In genomic region chr6:146912835-146913488, GRCm38 (mm10) we compare ENCODE assay signal across 9 mouse cellular contexts. TPM values are rescaled to one million over a fixed set of nuclear protein-coding genes. Genes with fewer than 3 reads are reported as not detected.
DNase-seq lines count a peak whose midpoint lies in the region; ATAC-seq and TF ChIP-seq lines count a peak whose summit lies in the region.
"Had no signal": no experiment of that assay in that cellular context is flagged by ENCODE, and none has a peak within 500 bp of the region (broad histone marks: within the 10 kb centered on the region; RNA-seq: fewer than 3 reads in every experiment).

No protein-coding gene starts in this region.

- DNase-seq in testis, postnatal 14 days (ENCODE audit: low spot score): peak; percentile 20
- DNase-seq in testis, postnatal 10 days (ENCODE audit: low spot score): no peak
- DNase-seq in liver, embryonic 11.5 days (ENCODE audit: low spot score): no peak
- DNase-seq in stomach, postnatal 0 days (ENCODE audit: low spot score): no peak
- no peak for DNase-seq in forebrain, postnatal 0 days
- DNase-seq in spleen, postnatal 10 days (ENCODE audit: low spot score in 2 of 2): no peak
- no peak for DNase-seq in urinary bladder, postnatal 10 days (ENCODE audit: low spot score)

- 10% methylated on average over 3 of the region's 3 CpGs for WGBS in liver, embryonic 11.5 days
- WGBS in stomach, postnatal 0 days: 13% methylated on average over 3 of the region's 3 CpGs
- WGBS in forebrain, postnatal 0 days: 38% methylated on average over 3 of the region's 3 CpGs

- peaks cover 18% of the 10 kb centered on the region for H3K4me1 ChIP-seq in liver, embryonic 11.5 days (replicated peaks; ENCODE audit: control insufficient read depth, insufficient read depth, low read length)
- peaks cover 6% of the 10 kb centered on the region for H3K4me1 ChIP-seq in stomach, postnatal 0 days (replicated peaks; ENCODE audit: control insufficient read depth, insufficient read depth)
- H3K4me1 ChIP-seq in forebrain, postnatal 0 days (ENCODE audit: insufficient read depth): no peaks in the 10 kb centered on the region

- no peak overlapping the region for H3K4me3 ChIP-seq in liver, embryonic 11.5 days (ENCODE audit: low read depth, low read length)
- no peak overlapping the region for H3K4me3 ChIP-seq in stomach, postnatal 0 days (ENCODE audit: low read depth, low read length)
- no peak overlapping the region for H3K4me3 ChIP-seq in forebrain, postnatal 0 days (ENCODE audit: low read depth, low read length)

- no peak for TF ChIP-seq CTCF in stomach, postnatal 0 days (IDR thresholded peaks at IDR 0.05; ENCODE audit: low read depth)
- no peak for TF ChIP-seq CTCF in forebrain, postnatal 0 days (IDR thresholded peaks at IDR 0.05; ENCODE audit: low read depth)

- TF ChIP-seq EP300 in stomach, postnatal 0 days (optimal IDR thresholded peaks at IDR 0.05): no peak

- no peak overlapping the region for H3K9ac ChIP-seq in liver, embryonic 11.5 days (ENCODE audit: low read depth, low read length)
- H3K9ac ChIP-seq in stomach, postnatal 0 days (ENCODE audit: low read length): no peak overlapping the region
- no peak overlapping the region for H3K9ac ChIP-seq in forebrain, postnatal 0 days

- ATAC-seq in hematopoietic stem cell, adult 5-6 weeks (replicated peaks in 1 of 2; ENCODE audit: insufficient read depth in 1 of 2, low FRiP score in 2 of 2, low TSS enrichment in 1 of 2, low read depth in 1 of 2, poor library complexity in 2 of 2, severe bottlenecking in 2 of 2): peak; percentile 25 to 43; a peak in 2 of 4 replicates
- ATAC-seq in liver, embryonic 11.5 days (replicated peaks; ENCODE audit: low FRiP score): peak; percentile 73
- no peak; the same call in 1 of the 2 replicates for ATAC-seq in stomach, postnatal 0 days (ENCODE audit: low FRiP score, low TSS enrichment)
- no peak for ATAC-seq in forebrain, postnatal 0 days

- H3K36me3 ChIP-seq in liver, embryonic 11.5 days (ENCODE audit: control insufficient read depth, insufficient read depth, low read length): no peaks in the 10 kb centered on the region
- H3K36me3 ChIP-seq in stomach, postnatal 0 days (ENCODE audit: control insufficient read depth, insufficient read depth, low read length): no peaks in the 10 kb centered on the region
- H3K36me3 ChIP-seq in forebrain, postnatal 0 days (ENCODE audit: insufficient read depth): no peaks in the 10 kb centered on the region

- no peaks in the 10 kb centered on the region for H3K9me3 ChIP-seq in liver, embryonic 11.5 days (ENCODE audit: control insufficient read depth, low read length)
- no peaks in the 10 kb centered on the region for H3K9me3 ChIP-seq in stomach, postnatal 0 days (ENCODE audit: control insufficient read depth, low read length)
- H3K9me3 ChIP-seq in forebrain, postnatal 0 days (ENCODE audit: low read length): no peaks in the 10 kb centered on the region

- 0 out of 2 replicates have a peak overlapping the region, but pooled peaks have one; percentile 16 for H3K27ac ChIP-seq in liver, embryonic 11.5 days (ENCODE audit: low read depth, low read length)
- H3K27ac ChIP-seq in stomach, postnatal 0 days (replicated peaks): peak overlapping the region; percentile 58
- H3K27ac ChIP-seq in forebrain, postnatal 0 days (ENCODE audit: low read depth, low read length): no peak overlapping the region

- no peak overlapping the region for H3K4me2 ChIP-seq in liver, embryonic 11.5 days
- no peak overlapping the region for H3K4me2 ChIP-seq in stomach, postnatal 0 days (replicated peaks; ENCODE audit: low read depth)
- H3K4me2 ChIP-seq in forebrain, postnatal 0 days (ENCODE audit: low read depth): no peak overlapping the region

- no peaks in the 10 kb centered on the region for H3K27me3 ChIP-seq in liver, embryonic 11.5 days (replicated peaks; ENCODE audit: control insufficient read depth, insufficient read depth, low read length)
- H3K27me3 ChIP-seq in stomach, postnatal 0 days (ENCODE audit: control insufficient read depth, insufficient read depth, low read length): no peaks in the 10 kb centered on the region
- H3K27me3 ChIP-seq in forebrain, postnatal 0 days (ENCODE audit: insufficient read depth, low read length): no peaks in the 10 kb centered on the region

RNA-seq across cellular contexts. Expression of gene Ppfibp1, which starts 24.7 kb away (rescaled TPM):
- total RNA-seq in hematopoietic stem cell, adult 5-6 weeks (2017): 29.1 and 31.6 TPM in 2 replicates
- 31.1 and 33.1 TPM in 2 replicates for polyA plus RNA-seq in liver, embryonic 11.5 days (2014; fragmentation: Nextera tagmentation; extraction: Ambion mirVana)
- polyA plus RNA-seq in stomach, postnatal 0 days (2015; fragmentation: Nextera tagmentation; extraction: Ambion mirVana): 26.1 and 29.8 TPM in 2 replicates
- 32.0 and 33.0 TPM in 2 replicates for total RNA-seq in forebrain, postnatal 0 days (2014; rRNA removed)
- polyA plus RNA-seq in forebrain, postnatal 0 days (2015; fragmentation: Nextera tagmentation; extraction: Ambion mirVana): 15.6 and 23.8 TPM in 2 replicates

RNA-seq across cellular contexts. Expression of gene 1700034J05Rik, which starts 41.3 kb away (rescaled TPM):
- 0.38 TPM in 1 of 2 replicates, not detected in the other for total RNA-seq in hematopoietic stem cell, adult 5-6 weeks (2017)
- 0.08 and 0.17 TPM in 2 replicates for polyA plus RNA-seq in liver, embryonic 11.5 days (2014; fragmentation: Nextera tagmentation; extraction: Ambion mirVana)
- polyA plus RNA-seq in stomach, postnatal 0 days (2015; fragmentation: Nextera tagmentation; extraction: Ambion mirVana): 0.11 TPM in 1 of 2 replicates, not detected in the other
- not detected in 2 replicates for total RNA-seq in forebrain, postnatal 0 days (2014; rRNA removed)
- not detected in 2 replicates for polyA plus RNA-seq in forebrain, postnatal 0 days (2015; fragmentation: Nextera tagmentation; extraction: Ambion mirVana)
- total RNA-seq: heart, postnatal 36 days had no signal

Comparison
In these comparisons a context has a peak if more than half of its experiments do, and no peak if none do; other contexts are left out.
1. ATAC-seq: peak in hematopoietic stem cell, adult 5-6 weeks (2 of 2) and liver, embryonic 11.5 days (single experiment); none in stomach, postnatal 0 days (single experiment) and forebrain, postnatal 0 days (single experiment).